Mouse (Mus musculus): ENCODE data around the gene Ash1l.
"Not testable (repeated sequence)": the region's sequence is repeated elsewhere in the genome, so short reads cannot be mapped to it uniquely, and the experiment has no call there.

Ash1l gene

GRCm38 (mm10) chr3:88963211-88963610, 12.8 kb downstream of the Ash1l start:
- DNase-seq = not testable (repeated sequence)

GRCm38 (mm10) chr3:88975012-88975411, 24.6 kb downstream of the Ash1l start:
- DNase-seq = no peak

- no peak for DNase-seq
Observed at GRCm38 (mm10) chr3:88981206-88982010, 31.0 kb downstream of the Ash1l start.

GRCm38 (mm10) chr3:88983921-88984381, 33.5 kb downstream of the Ash1l start:
- no peak for DNase-seq

GRCm38 (mm10) chr3:88992793-88993192, 42.4 kb downstream of the Ash1l start:
- DNase-seq = no peak

GRCm38 (mm10) chr3:89001536-89001935, 51.1 kb downstream of the Ash1l start:
- DNase-seq = no peak

- peak in 1 of 2 experiments; percentile 4 for DNase-seq
Observed at GRCm38 (mm10) chr3:89030896-89031295, 80.5 kb downstream of the Ash1l start.

GRCm38 (mm10) chr3:89043359-89043758, 92.9 kb downstream of the Ash1l start:
- no peak for DNase-seq

- no peak for DNase-seq
Observed at GRCm38 (mm10) chr3:89058361-89058760, 107.9 kb downstream of the Ash1l start.

GRCm38 (mm10) chr3:89058783-89059182, 108.4 kb downstream of the Ash1l start:
- DNase-seq = peak; percentile 48 to 54

- DNase-seq = no peak
Observed at GRCm38 (mm10) chr3:89061696-89062095, 111.3 kb downstream of the Ash1l start.

- DNase-seq = no peak
Observed at GRCm38 (mm10) chr3:89067265-89067664, 116.8 kb downstream of the Ash1l start.

GRCm38 (mm10) chr3:89077383-89077782, 127.0 kb downstream of the Ash1l start:
- no peak for DNase-seq

- not testable (repeated sequence) for DNase-seq
Observed at GRCm38 (mm10) chr3:89082287-89082686, 131.9 kb downstream of the Ash1l start.

- DNase-seq = no peak
Observed at GRCm38 (mm10) chr3:89084133-89084532, 133.7 kb downstream of the Ash1l start.

GRCm38 (mm10) chr3:89084654-89085190, 134.3 kb downstream of the Ash1l start:
- DNase-seq = no peak

GRCm38 (mm10) chr3:89087338-89088110, 137.1 kb downstream of the Ash1l start:
- DNase-seq = peak; percentile 94

- peak in 1 of 2 experiments; percentile 16 for DNase-seq
Observed at GRCm38 (mm10) chr3:89088974-89089373, 138.6 kb downstream of the Ash1l start.

- DNase-seq = peak; percentile 84 to 90
Observed at GRCm38 (mm10) chr3:89089882-89090591, 139.6 kb downstream of the Ash1l start.

GRCm38 (mm10) chr3:89090694-89091655, 140.6 kb downstream of the Ash1l start:
- peak; percentile 84 to 89 for DNase-seq

GRCm38 (mm10) chr3:89091811-89092508, 141.5 kb downstream of the Ash1l start:
- no peak for DNase-seq
